Mouse (Mus musculus) forebrain, postnatal 0 days (tissue): ENCODE data around the gene Slc37a3. TPM values are rescaled to one million over a fixed set of nuclear protein-coding genes. Genes with fewer than 3 reads are reported as not detected.
"Not testable (repeated sequence)": the region's sequence is repeated elsewhere in the genome, so short reads cannot be mapped to it uniquely, and the experiment has no call there.

Experiments used
- ATAC-seq: fragments of 200-750 bp; cut with Nextera tagmentation; 2 replicates; pipeline ENCODE4 v1.8.0; 2017; ENCODE audit warnings: mild to moderate bottlenecking, moderate library complexity
- DNase-seq: peaks from one replicate; pipeline ENCODE4 v3.0.0-alpha.2; 2015
- H3K27ac ChIP-seq: fragments of 300-500 bp; sonication (generic); 2 replicates; pipeline ENCODE4 v1.5.1; 2014; ENCODE audit warnings: low read depth, mild to moderate bottlenecking, antibody characterized with exemption, low read length, moderate library complexity, mixed read lengths
- H3K27me3 ChIP-seq: fragments of 300-500 bp; sonication (generic); 2 replicates; pipeline ENCODE4 v1.6.1; 2014; ENCODE audit warnings: mild to moderate bottlenecking, low read length, mixed read lengths; ENCODE audit not compliant: insufficient read depth
- H3K36me3 ChIP-seq: fragments of 300-500 bp; sonication (generic); 2 replicates; pipeline ENCODE4 v1.6.1; 2014; ENCODE audit warnings: mild to moderate bottlenecking, moderate library complexity; ENCODE audit not compliant: insufficient read depth
- H3K4me1 ChIP-seq: fragments of 300-500 bp; sonication (generic); 2 replicates; pipeline ENCODE4 v1.6.1; 2014; ENCODE audit warnings: antibody characterized with exemption; ENCODE audit not compliant: insufficient read depth
- H3K4me2 ChIP-seq: fragments of 300-500 bp; sonication (generic); 2 replicates; pipeline ENCODE4 v1.6.1; 2014; ENCODE audit warnings: low read depth, mild to moderate bottlenecking, moderate library complexity
- H3K4me3 ChIP-seq: fragments of 300-500 bp; sonication (generic); 2 replicates; pipeline ENCODE4 v1.5.1; 2014; ENCODE audit warnings: low read depth, low read length, mixed read lengths
- H3K9ac ChIP-seq: fragments of 300-500 bp; sonication (generic); 2 replicates; pipeline ENCODE4 v1.6.1; 2014; ENCODE audit warnings: mild to moderate bottlenecking
- H3K9me3 ChIP-seq: fragments of 300-500 bp; sonication (generic); 2 replicates; pipeline ENCODE4 v1.6.1; 2016; ENCODE audit warnings: low read length
- CTCF ChIP-seq: sonication (generic); IDR thresholded peaks from 2 replicates; pipeline ENCODE4 v1.5.1; 2016; ENCODE audit warnings: antibody characterized with exemption, control low read depth, low read depth
- WGBS: fragments of 180-500 bp; shearing (Covaris S2); extraction: QIAGEN DNeasy Blood & Tissue Kit; methylation state at CpG from one replicate; pipeline ENCODE4 v1.1.7; 2014; 5-methylcytosine and 5-hydroxymethylcytosine counted together
- polyA plus RNA-seq: library from polyadenylated mRNA; unstranded; fragments of >200 nt; fragmentation: Nextera tagmentation; extraction: Ambion mirVana; gene quantifications from 2 replicates; pipeline ENCODE4 v1.2.1, GENCODE M21; 2015
- total RNA-seq: library from RNA; depleted of rRNA; stranded (reverse); fragments of >200 nt; gene quantifications from 2 replicates; pipeline ENCODE4 v1.2.3, GENCODE M21; 2014

The Slc37a3 gene
- total and polyA plus RNA-seq, 2 experiments from 2014 or later = 32.0 to 58.2 TPM

DNA sequence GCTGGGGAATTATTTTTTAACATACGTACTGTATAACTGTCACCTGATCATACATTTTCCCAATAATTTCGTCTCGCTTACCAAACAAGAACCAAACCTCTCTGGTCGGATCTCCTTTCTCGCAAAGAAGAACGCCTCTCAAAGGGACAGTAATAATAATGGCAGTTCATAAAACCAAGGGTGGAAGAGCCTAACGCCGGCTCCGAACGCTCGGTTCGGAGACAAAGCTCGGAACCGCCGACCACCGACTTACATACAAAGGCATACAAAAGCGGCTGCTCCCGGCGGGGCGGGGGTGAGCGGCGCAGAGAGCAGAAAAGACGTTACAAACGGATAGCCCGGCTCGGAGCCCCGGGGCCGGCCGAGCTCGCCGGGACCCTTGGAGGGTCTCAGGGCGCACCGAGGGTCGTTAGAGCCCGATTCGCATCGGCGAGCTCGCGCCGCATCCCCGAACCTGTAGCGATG lies 41.9 kb upstream of the Slc37a3 start:
- ATAC-seq = peak; percentile 28; the same call in 1 of the 2 replicates

GRCm38 (mm10) chr6:39416654-39417053 lies 39.2 kb upstream of the Slc37a3 start:
- H3K27me3 ChIP-seq, H3K4me1 ChIP-seq, H3K9me3 ChIP-seq, H3K4me2 ChIP-seq, H3K4me3 ChIP-seq, DNase-seq, ATAC-seq, H3K27ac ChIP-seq, H3K9ac ChIP-seq, H3K36me3 ChIP-seq: not testable (repeated sequence)

More for the DNA sequence above, 41.9 kb upstream of the Slc37a3 start:
- no peaks in the 10 kb centered on the region for H3K27me3 ChIP-seq
- peaks cover 8% of the 10 kb centered on the region; the same call in 1 of the 2 replicates for H3K4me1 ChIP-seq
- no peak for TF ChIP-seq CTCF
- no peaks in the 10 kb centered on the region for H3K9me3 ChIP-seq
- peak overlapping the region; percentile 79 for H3K9ac ChIP-seq
- peak; percentile 70 for DNase-seq
- WGBS = 1% methylated on average over 43 of the region's 43 CpGs
- H3K27ac ChIP-seq = peak overlapping the region; percentile 95
- H3K4me3 ChIP-seq = peak overlapping the region; percentile 97
- peak overlapping the region; percentile 61 for H3K4me2 ChIP-seq
- no peaks in the 10 kb centered on the region for H3K36me3 ChIP-seq

- H3K4me3 ChIP-seq = no peak overlapping the region
- H3K9me3 ChIP-seq = no peaks in the 10 kb centered on the region
- no peak overlapping the region for H3K9ac ChIP-seq
- H3K4me2 ChIP-seq = no peak overlapping the region
- peak; percentile 61 for TF ChIP-seq CTCF
- peaks cover 8% of the 10 kb centered on the region; the same call in 1 of the 2 replicates for H3K4me1 ChIP-seq
- H3K36me3 ChIP-seq = no peaks in the 10 kb centered on the region
- ATAC-seq (no peak), DNase-seq (peak; percentile 73)
- no peaks in the 10 kb centered on the region for H3K27me3 ChIP-seq
- WGBS = 53% methylated on average over 3 of the region's 5 CpGs
- no peak overlapping the region for H3K27ac ChIP-seq
Observed at GRCm38 (mm10) chr6:39415762-39416161, 38.3 kb upstream of the Slc37a3 start.

DNA sequence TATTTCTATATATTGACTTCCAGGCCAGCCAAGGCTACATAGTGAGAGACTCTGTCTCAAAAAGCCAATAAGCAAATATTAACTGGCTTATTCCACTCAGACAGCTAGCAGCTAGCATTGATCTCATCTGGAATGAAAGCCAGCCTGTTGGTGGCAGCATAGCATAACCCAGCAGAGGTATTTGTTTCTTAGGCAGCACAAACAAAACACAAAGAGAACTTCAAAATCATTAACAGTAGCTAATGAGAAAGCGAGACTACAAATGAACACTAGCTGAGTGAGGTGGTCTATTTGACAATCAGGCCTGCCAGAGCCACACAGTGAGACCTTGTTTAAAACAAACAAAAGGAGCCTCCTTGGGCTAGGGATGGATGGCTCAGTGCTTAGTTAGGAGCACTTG lies 36.6 kb upstream of the Slc37a3 start:
- DNase-seq (peak; percentile 31), ATAC-seq (peak; percentile 20; the same call in 1 of the 2 replicates)
- Histone ChIP-seq H3K27ac (no peak overlapping the region), H3K4me2 (no peak overlapping the region), H3K27me3 (no peaks in the 10 kb centered on the region), H3K4me1 (peaks cover 8% of the 10 kb centered on the region; the same call in 1 of the 2 replicates), H3K36me3 (no peaks in the 10 kb centered on the region), H3K9me3 (no peaks in the 10 kb centered on the region), H3K4me3 (no peak overlapping the region), H3K9ac (no peak overlapping the region)
- peak; percentile 49 for TF ChIP-seq CTCF
- WGBS = 19% methylated on average over 1 of the region's 1 CpGs

DNA sequence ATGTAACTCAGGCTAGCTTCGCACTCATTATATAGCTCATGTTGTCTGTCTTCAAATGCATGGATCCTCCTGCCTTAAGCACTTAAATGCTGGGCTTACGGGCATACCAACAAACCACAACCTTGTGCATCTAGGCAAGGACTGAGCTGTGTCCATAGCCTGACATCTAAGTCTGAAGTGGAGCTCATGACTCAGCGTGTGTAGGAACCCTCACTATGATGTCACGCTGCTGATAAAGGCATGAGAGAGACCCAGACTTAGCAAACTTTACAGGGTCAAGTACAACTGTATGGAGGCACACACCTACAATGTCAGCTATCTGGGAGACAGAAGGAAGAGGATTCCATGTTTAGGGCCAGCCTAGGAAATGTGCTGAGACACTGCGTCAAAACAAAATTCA lies 29.0 kb upstream of the Slc37a3 start:
- H3K9ac ChIP-seq = no peak overlapping the region
- no peaks in the 10 kb centered on the region for H3K27me3 ChIP-seq
- H3K27ac ChIP-seq = no peak overlapping the region
- no peak for TF ChIP-seq CTCF
- no peaks in the 10 kb centered on the region for H3K4me1 ChIP-seq
- H3K36me3 ChIP-seq = peaks cover 33% of the 10 kb centered on the region
- WGBS = 99% methylated on average over 5 of the region's 5 CpGs
- H3K4me3 ChIP-seq = no peak overlapping the region
- ATAC-seq = no peak
- no peak for DNase-seq
- H3K4me2 ChIP-seq = no peak overlapping the region
- H3K9me3 ChIP-seq = no peaks in the 10 kb centered on the region

- no peak for TF ChIP-seq CTCF
- no peaks in the 10 kb centered on the region for H3K9me3 ChIP-seq
- no peak overlapping the region for H3K4me3 ChIP-seq
- no peaks in the 10 kb centered on the region for H3K4me1 ChIP-seq
- no peak for DNase-seq
- H3K27me3 ChIP-seq = no peaks in the 10 kb centered on the region
- 87% methylated on average over 2 of the region's 2 CpGs for WGBS
- ATAC-seq = no peak
- H3K4me2 ChIP-seq = no peak overlapping the region
- peaks cover 50% of the 10 kb centered on the region for H3K36me3 ChIP-seq
- H3K9ac ChIP-seq = no peak overlapping the region
- no peak overlapping the region for H3K27ac ChIP-seq
Observed at GRCm38 (mm10) chr6:39403136-39403535, 25.7 kb upstream of the Slc37a3 start.

DNA sequence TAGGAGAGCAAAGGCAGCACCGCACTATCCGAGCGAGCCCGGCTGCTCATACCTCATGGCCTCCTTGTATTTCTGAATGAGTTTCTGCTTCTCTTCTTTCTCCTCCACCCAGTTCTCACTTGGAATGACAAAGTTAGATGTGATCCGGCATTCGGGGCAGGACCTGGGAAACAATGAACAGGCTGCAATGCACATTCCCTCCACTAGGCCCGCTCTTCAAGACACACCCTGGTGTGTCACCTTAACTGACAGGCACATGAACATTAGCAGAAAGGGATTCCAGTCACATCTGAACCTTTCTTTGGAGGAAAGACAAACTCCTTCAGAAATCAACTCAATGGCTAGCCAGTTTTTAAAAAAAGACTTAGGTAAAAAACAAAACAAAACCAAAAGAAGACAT lies 22.9 kb upstream of the Slc37a3 start:
- WGBS = 65% methylated on average over 7 of the region's 7 CpGs
- no peak overlapping the region for H3K4me2 ChIP-seq
- H3K9ac ChIP-seq = no peak overlapping the region
- ATAC-seq = no peak
- H3K27ac ChIP-seq = no peak overlapping the region
- no peak overlapping the region for H3K4me3 ChIP-seq
- no peaks in the 10 kb centered on the region for H3K27me3 ChIP-seq
- no peak for DNase-seq
- no peaks in the 10 kb centered on the region for H3K4me1 ChIP-seq
- H3K9me3 ChIP-seq = no peaks in the 10 kb centered on the region
- TF ChIP-seq CTCF = peak; percentile 69
- H3K36me3 ChIP-seq = peaks cover 56% of the 10 kb centered on the region
